Mouse (Mus musculus) kidney, adult 11 months (tissue): ENCODE data around the gene Ceacam15.
"Not testable (repeated sequence)": the region's sequence is repeated elsewhere in the genome, so short reads cannot be mapped to it uniquely, and the experiment has no call there.

Experiments used
- DNase-seq: peaks from one replicate; pipeline ENCODE4 v3.0.0; 2022

The Ceacam15 gene

DNA sequence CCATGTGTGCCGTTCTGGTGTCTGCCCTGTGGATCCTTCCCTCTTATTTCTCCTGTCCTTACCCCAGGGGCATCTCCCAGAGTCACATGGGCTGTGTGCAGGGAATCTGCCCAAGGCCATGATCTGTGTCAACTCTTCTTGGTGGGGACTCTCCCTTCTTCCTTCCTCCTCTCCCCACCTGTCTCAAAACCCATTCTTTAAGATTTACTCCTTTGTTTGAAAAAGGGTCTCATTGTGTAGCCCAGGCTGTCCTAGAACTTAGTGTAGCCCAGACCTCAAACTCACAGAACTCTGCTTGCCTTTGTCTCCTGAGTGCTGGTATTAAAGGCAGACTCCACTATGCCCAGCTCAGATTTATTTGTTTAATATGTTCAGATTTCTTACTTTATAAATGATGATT, at the start of gene Ceacam15:
Gene Ceacam15, minus strand, starts transcription at position 101 of the 400 bp plus-strand sequence.
- DNase-seq, result no peak

DNA sequence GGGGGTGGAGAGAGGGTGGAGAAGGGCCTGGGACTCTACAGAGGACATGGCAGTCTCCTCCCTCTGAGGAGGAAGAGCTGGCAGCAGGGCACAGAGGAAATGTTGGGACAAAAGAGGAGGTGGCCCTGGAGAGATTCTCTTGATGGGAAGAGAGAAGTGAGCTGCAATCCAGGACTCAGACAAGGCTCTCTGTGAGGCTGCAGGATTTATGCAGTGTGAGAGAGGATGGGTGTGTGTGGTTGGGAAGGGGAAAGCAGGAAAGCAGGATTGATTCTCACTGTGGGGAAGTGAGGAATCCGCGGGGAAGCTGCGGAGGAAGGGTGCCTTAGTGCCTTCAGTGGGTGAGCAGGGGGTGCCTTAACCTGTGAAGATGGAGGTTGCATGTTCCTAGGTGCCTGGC, 47.0 kb upstream of the Ceacam15 start:
- not testable (repeated sequence) for DNase-seq

- DNase-seq, result no peak
Observed at GRCm38 (mm10) chr7:16721629-16722028, 46.1 kb upstream of the Ceacam15 start, which contains the start of gene Ceacam9. TSS of gene Ceacam9 (plus strand) at chr7:16721929.

GRCm38 (mm10) chr7:16716456-16717152, 41.1 kb upstream of the Ceacam15 start:
- DNase-seq, result not testable (repeated sequence)

DNA sequence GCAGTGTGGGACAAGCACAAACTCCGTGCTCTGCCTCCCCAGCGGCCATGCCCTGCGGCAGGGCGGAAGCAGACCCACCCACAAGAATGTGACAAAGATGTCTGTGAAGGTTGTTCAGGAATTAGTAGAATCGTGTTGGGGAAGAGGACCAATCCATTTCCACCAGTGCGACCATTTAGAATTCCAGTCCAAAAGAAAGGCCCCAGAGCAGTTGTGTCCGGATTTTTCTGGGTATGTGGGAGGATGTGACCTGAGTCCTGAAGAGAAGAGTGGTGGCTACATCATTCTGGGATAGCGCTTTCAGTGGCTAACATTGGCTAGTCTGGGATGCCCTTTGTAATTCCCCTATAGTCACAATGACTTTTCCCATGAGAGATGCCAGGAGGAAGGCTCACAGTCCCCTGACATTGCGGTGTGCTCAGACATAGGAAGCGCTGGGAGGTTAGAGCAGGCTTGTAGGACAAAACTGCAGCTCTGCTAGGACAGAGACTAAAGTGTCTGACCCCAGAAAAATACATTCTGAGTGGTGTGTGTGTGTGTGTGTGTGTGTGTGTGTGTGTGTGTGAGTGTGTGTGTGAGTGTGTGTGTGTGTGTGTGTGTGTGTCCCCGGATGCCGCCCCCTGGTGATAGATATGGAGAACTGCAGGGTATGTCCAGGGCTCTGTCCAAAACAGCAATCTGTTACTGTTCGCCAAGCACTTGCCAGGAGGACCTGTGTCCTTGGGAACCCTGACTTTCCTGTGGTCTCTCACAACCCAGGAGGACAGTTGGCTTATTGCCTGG, 37.3 kb upstream of the Ceacam15 start:
- no peak for DNase-seq

GRCm38 (mm10) chr7:16710604-16711003, 35.1 kb upstream of the Ceacam15 start:
- no peak for DNase-seq

- DNase-seq, result no peak
Observed at GRCm38 (mm10) chr7:16708244-16708643, 32.7 kb upstream of the Ceacam15 start.

DNA sequence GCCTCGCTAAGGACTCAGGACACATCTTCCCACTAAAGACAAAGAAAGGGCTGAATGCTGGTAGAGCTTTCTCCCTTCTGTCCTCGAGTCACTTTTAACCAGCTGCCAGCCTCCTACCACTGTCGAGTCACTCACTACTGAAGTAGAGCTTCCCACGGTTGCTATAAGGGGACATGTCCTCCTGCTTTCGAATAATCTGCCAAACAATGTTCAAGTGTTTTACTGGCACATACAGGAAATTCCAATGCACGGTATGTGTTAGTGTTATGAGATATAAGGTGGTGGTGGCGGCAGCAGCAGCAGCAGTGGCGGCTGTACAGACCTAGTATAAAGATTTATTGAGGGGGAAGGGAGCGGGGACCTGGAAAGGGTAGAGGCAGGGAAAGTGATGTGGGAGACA, 30.9 kb upstream of the Ceacam15 start:
- no peak for DNase-seq

GRCm38 (mm10) chr7:16700583-16700982, 25.1 kb upstream of the Ceacam15 start:
- no peak for DNase-seq

- DNase-seq, result no peak
Observed at GRCm38 (mm10) chr7:16699042-16699441, 23.5 kb upstream of the Ceacam15 start.

GRCm38 (mm10) chr7:16695025-16695424, 19.5 kb upstream of the Ceacam15 start:
- DNase-seq, result peak; percentile 15

- DNase-seq, result no peak
Observed at GRCm38 (mm10) chr7:16689196-16689595, 13.7 kb upstream of the Ceacam15 start.

DNA sequence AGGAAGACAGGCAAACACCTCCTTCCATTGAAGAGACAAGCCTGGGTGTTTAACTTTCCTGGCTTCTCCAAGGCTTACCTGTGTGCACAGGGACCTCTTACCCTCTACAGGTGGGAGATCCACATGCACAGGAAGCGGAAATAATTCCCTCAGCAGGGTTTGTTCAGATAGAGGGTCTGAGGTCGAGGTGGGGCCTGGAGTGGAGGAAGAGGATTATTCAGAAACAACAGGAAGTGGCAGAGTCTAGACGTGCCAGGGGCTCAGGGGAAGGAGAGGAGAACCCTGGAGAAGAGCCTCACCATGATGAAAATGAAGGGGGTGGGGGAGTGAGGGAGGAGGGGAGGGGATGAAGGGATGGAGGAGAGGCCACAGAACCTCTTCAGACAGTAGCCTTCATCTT, 4.7 kb upstream of the Ceacam15 start:
- DNase-seq, result not testable (repeated sequence)

DNA sequence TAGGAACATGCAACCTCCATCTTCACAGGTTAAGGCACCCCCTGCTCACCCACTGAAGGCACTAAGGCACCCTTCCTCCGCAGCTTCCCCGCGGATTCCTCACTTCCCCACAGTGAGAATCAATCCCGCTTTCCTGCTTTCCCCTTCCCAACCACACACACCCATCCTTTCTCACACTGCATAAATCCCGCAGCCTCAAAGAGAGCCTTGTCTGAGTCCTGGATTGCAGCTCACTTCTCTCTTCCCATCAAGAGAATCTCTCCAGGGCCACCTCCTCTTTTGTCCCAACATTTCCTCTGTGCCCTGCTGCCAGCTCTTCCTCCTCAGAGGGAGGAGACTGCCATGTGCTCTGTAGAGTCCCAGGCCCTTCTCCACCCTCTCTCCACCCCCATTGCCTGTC, 806 bp downstream of the Ceacam15 start:
- not testable (repeated sequence) for DNase-seq

- no peak for DNase-seq
Observed at GRCm38 (mm10) chr7:16673823-16674222, 1.7 kb downstream of the Ceacam15 start.

DNA sequence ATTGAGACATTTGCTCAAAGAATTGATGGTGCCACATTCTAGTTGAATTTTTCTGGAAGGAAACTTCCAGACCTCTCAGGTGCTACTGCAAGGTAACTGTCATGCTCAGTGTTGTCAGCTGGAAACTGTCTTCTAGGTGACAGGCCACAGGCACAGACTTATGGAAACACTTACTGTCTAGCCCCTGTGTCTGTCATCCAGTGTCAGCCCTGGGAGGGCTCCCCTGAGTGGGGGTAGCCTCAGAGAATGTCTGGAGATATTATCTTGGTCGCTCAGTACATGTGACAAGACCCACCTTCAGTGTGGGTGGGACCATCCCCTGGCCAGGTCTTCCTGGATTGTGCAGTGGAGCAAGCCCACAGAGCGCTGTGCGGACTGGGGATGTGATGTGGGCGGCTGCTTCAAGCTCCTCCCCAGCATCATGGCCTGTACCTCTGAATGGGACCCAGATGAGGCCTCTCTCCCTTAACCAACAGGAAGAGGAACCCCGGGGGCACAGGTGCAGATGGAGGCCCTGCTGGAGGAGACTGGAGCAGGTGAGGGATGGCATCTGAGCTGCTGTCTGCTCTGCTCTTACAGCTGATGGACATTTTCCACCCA, 7.1 kb downstream of the Ceacam15 start:
- DNase-seq, result not testable (repeated sequence)

- DNase-seq, result no peak
Observed at GRCm38 (mm10) chr7:16644260-16644659, 31.2 kb downstream of the Ceacam15 start.

- not testable (repeated sequence) for DNase-seq
Observed at GRCm38 (mm10) chr7:16643106-16643505, 32.4 kb downstream of the Ceacam15 start.

DNA sequence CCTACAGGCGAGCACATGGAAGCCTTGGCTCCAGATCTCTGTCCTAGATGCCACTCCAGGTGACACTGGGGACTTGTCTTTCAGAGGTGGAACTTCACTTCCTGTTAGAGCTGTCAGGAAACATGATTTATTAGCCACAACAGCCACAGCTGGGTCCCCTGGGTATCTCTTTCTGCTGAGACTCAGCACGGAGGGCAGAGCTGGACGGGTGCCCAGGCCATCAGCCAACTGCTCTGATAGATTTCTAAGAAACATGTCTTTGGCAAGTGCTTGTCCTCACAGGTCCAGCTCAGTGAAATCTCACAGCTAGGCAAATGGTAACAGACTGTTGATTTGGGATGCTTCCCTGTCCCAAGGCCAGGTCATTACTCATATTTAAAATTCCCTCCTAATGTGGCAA, 36.5 kb downstream of the Ceacam15 start:
- peak; percentile 29 for DNase-seq

DNA sequence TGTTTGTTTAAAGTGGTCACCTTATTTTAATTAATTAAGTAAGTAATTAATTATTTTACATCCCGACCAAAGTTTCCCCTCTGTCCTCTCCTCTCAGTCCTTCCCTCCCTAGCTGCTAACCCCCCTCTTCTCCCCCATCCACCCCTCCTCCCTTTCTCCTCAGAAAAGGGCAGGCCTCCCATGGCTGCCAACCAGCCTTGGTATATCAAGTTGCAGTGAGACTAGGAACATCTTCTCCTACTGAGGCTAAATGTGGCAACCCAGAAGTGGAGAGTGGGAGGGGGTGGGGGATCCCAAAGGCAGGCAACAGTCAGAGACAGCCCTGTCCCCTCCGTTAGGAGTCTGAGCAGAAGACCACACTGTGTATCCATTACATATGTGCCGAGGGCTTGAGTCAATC, 40.4 kb downstream of the Ceacam15 start:
- DNase-seq, result no peak

- not testable (repeated sequence) for DNase-seq
Observed at GRCm38 (mm10) chr7:16633913-16634312, 41.6 kb downstream of the Ceacam15 start.

GRCm38 (mm10) chr7:16631932-16632331, 43.6 kb downstream of the Ceacam15 start:
- DNase-seq, result no peak

GRCm38 (mm10) chr7:16631025-16631424, 44.5 kb downstream of the Ceacam15 start:
- no peak for DNase-seq
